Mouse (Mus musculus): Measurements from ENCODE around the gene Tmem135.

- TF ChIP-seq CTCF (IDR thresholded peaks at IDR 0.05; ENCODE audit: low read depth, low read length) (no peak), GATA2 (IDR thresholded peaks at IDR 0.05; ENCODE audit: borderline replicate concordance, low read depth, low read length) (no peak), TAL1 (conservative IDR thresholded peaks at IDR 0.05; ENCODE audit: low read depth, low read length) (no peak)
Observed at GRCm38 (mm10) chr7:89257871-89258502, 146.0 kb downstream of the Tmem135 start.

Measured in G1E (cell line).